Mouse (Mus musculus) MEL (cell line): Measurements from ENCODE around the gene Grk3. TPM values are rescaled to one million over a fixed set of nuclear protein-coding genes. Genes with fewer than 3 reads are reported as not detected.

Experiments used
- DNase-seq: peaks from one replicate; pipeline ENCODE4 v3.0.0; 2011; ENCODE audit warnings: low read depth, low spot score
- H3K27ac ChIP-seq: 2 replicates; pipeline ENCODE4 v1.5.1; 2012; ENCODE audit warnings: low read depth, mild to moderate bottlenecking, control low read depth, low read length, moderate library complexity; ENCODE audit not compliant: control insufficient read depth
- H3K27me3 ChIP-seq, 2 experiments: fragments of 150-350 bp in 1 of 2; sonication (generic) in 1 of 2; 2 replicates each; pipeline ENCODE4 v1.6.1; 2012; ENCODE audit warnings: low read length in 2 of 2, mild to moderate bottlenecking in 2 of 2, improper control_type of control experiment in 1 of 2, moderate library complexity in 1 of 2; ENCODE audit not compliant: insufficient read depth in 2 of 2, control insufficient read depth in 1 of 2
- H3K36me3 ChIP-seq, 2 experiments: 2 replicates each; pipeline ENCODE4 v1.6.1; 2012 to 2014; ENCODE audit warnings: low read length in 2 of 2, improper control_type of control experiment in 1 of 2, inconsistent platforms in 1 of 2, mild to moderate bottlenecking in 1 of 2; ENCODE audit not compliant: insufficient read depth in 2 of 2, control insufficient read depth in 1 of 2
- H3K4me1 ChIP-seq, 2 experiments: fragments of 150-350 bp in 1 of 2; sonication (generic) in 1 of 2; 2 replicates each; pipeline ENCODE4 v1.6.1; 2012; ENCODE audit warnings: low read length in 2 of 2, improper control_type of control experiment in 1 of 2, mild to moderate bottlenecking in 1 of 2; ENCODE audit not compliant: insufficient read depth in 2 of 2, control insufficient read depth in 1 of 2
- H3K4me3 ChIP-seq, 2 experiments: fragments of 150-350 bp in 1 of 2; sonication (generic) in 1 of 2; 2 replicates each; pipeline ENCODE4 v1.5.1; 2012; ENCODE audit warnings: low read depth in 2 of 2, low read length in 2 of 2, mild to moderate bottlenecking in 2 of 2, moderate library complexity in 2 of 2, control low read depth in 1 of 2, improper control_type of control experiment in 1 of 2; ENCODE audit not compliant: control insufficient read depth in 1 of 2, insufficient read depth in 1 of 2
- H3K79me2 ChIP-seq: 2 replicates; pipeline ENCODE4 v1.6.1; 2012; ENCODE audit warnings: mild to moderate bottlenecking, low read length, moderate library complexity; ENCODE audit not compliant: control insufficient read depth, poor library complexity, insufficient read depth
- H3K9ac ChIP-seq: 2 replicates; pipeline ENCODE4 v1.6.1; 2012; ENCODE audit warnings: low read depth, mild to moderate bottlenecking, control low read depth, low read length, moderate library complexity; ENCODE audit not compliant: control insufficient read depth, poor library complexity, severe bottlenecking
- H3K9me3 ChIP-seq: fragments of 150-350 bp; sonication (generic); replicated peaks from 2 replicates; pipeline ENCODE4 v1.6.1; 2012; ENCODE audit warnings: mild to moderate bottlenecking, low read length, improper control_type of control experiment, moderate library complexity; ENCODE audit not compliant: insufficient read depth
- CHD1 ChIP-seq: IDR thresholded peaks from 2 replicates; pipeline ENCODE4 v1.6.1; 2012; ENCODE audit warnings: low read depth, mild to moderate bottlenecking, inconsistent platforms, low read length, improper control_type of control experiment
- CHD2 ChIP-seq: IDR thresholded peaks from 2 replicates; pipeline ENCODE4 v1.6.1; 2011; ENCODE audit warnings: low read length, improper control_type of control experiment
- CTCF ChIP-seq, 3 experiments: IDR thresholded peaks in 2 of 3; conservative IDR thresholded peaks in 1 of 3; 2 replicates each; pipeline ENCODE4 v1.5.1; 2011 to 2012; ENCODE audit warnings: low read length in 3 of 3, low read depth in 2 of 3, mild to moderate bottlenecking in 2 of 3, improper control_type of control experiment in 1 of 3, inconsistent platforms in 1 of 3, mixed read lengths in 1 of 3, moderate library complexity in 1 of 3; ENCODE audit not compliant: control insufficient read depth in 1 of 3, insufficient read depth in 1 of 3, poor library complexity in 1 of 3, severe bottlenecking in 1 of 3
- E2F4 ChIP-seq: IDR thresholded peaks from 2 replicates; pipeline ENCODE4 v1.6.1; 2011; ENCODE audit warnings: low read depth, low read length, improper control_type of control experiment, borderline replicate concordance
- ELF1 ChIP-seq: IDR thresholded peaks from 2 replicates; pipeline ENCODE4 v1.6.1; 2014; ENCODE audit warnings: low read depth, mild to moderate bottlenecking, inconsistent platforms, low read length, improper control_type of control experiment, moderate library complexity
- EP300 ChIP-seq, 2 experiments: IDR thresholded peaks; 2 replicates each; pipeline ENCODE4 v1.6.1; 2011; ENCODE audit warnings: improper control_type of control experiment in 2 of 2, low read length in 2 of 2, low read depth in 1 of 2, mild to moderate bottlenecking in 1 of 2
- GABPA ChIP-seq: IDR thresholded peaks from 2 replicates; pipeline ENCODE4 v1.6.1; 2012; ENCODE audit warnings: low read depth, mild to moderate bottlenecking, inconsistent platforms, low read length, improper control_type of control experiment, moderate library complexity
- HCFC1 ChIP-seq: IDR thresholded peaks from 2 replicates; pipeline ENCODE4 v1.6.1; 2012; ENCODE audit warnings: low read depth, mild to moderate bottlenecking, inconsistent platforms, low read length, improper control_type of control experiment, moderate library complexity
- JUND ChIP-seq: IDR thresholded peaks from 2 replicates; pipeline ENCODE4 v1.6.1; 2011; ENCODE audit warnings: low read depth, mild to moderate bottlenecking, improper control_type of control experiment, low read length
- KAT2A ChIP-seq: conservative IDR thresholded peaks from 2 replicates; pipeline ENCODE4 v1.6.1; 2012; ENCODE audit warnings: low read depth, low read length, improper control_type of control experiment, inconsistent platforms
- MAFK ChIP-seq: IDR thresholded peaks from 2 replicates; pipeline ENCODE4 v1.6.1; 2011; ENCODE audit warnings: low read depth, mild to moderate bottlenecking, low read length, improper control_type of control experiment, borderline replicate concordance
- MAX ChIP-seq: IDR thresholded peaks from 2 replicates; pipeline ENCODE4 v1.6.1; 2011; ENCODE audit warnings: low read length, improper control_type of control experiment
- MEF2A ChIP-seq: IDR thresholded peaks from 2 replicates; pipeline ENCODE4 v1.6.1; 2014; ENCODE audit warnings: low read depth, mild to moderate bottlenecking, inconsistent platforms, low read length, improper control_type of control experiment; ENCODE audit not compliant: poor library complexity, insufficient replicate concordance, severe bottlenecking; ENCODE audit errors: extremely low read depth
- MYB ChIP-seq: IDR thresholded peaks from 2 replicates; pipeline ENCODE4 v1.6.1; 2011; ENCODE audit warnings: mild to moderate bottlenecking, low read depth, low read length, improper control_type of control experiment
- NELFE ChIP-seq: IDR thresholded peaks from 2 replicates; pipeline ENCODE4 v1.6.1; 2011; ENCODE audit warnings: low read depth, low read length, improper control_type of control experiment
- NRF1 ChIP-seq: IDR thresholded peaks from 2 replicates; pipeline ENCODE4 v1.6.1; 2014; ENCODE audit warnings: low read depth, mild to moderate bottlenecking, inconsistent platforms, low read length, improper control_type of control experiment, moderate library complexity; ENCODE audit not compliant: poor library complexity, insufficient read depth, severe bottlenecking
- POLR2AphosphoS2 ChIP-seq: IDR thresholded peaks from 2 replicates; pipeline ENCODE4 v1.6.1; 2011; ENCODE audit warnings: low read length, improper control_type of control experiment
- POLR2AphosphoS5 ChIP-seq: IDR thresholded peaks from 2 replicates; pipeline ENCODE4 v1.6.1; 2012; ENCODE audit warnings: low read depth, borderline replicate concordance, mild to moderate bottlenecking, inconsistent platforms, low read length, moderate library complexity, mixed read lengths
- RCOR1 ChIP-seq: IDR thresholded peaks from 2 replicates; pipeline ENCODE4 v1.6.1; 2012; ENCODE audit warnings: low read depth, mild to moderate bottlenecking, inconsistent platforms, low read length, improper control_type of control experiment
- SIN3A ChIP-seq: IDR thresholded peaks from 2 replicates; pipeline ENCODE4 v1.6.1; 2012; ENCODE audit warnings: low read length, improper control_type of control experiment, inconsistent platforms
- UBTF ChIP-seq: IDR thresholded peaks from 2 replicates; pipeline ENCODE4 v1.6.1; 2012; ENCODE audit warnings: low read depth, mild to moderate bottlenecking, inconsistent platforms, low read length, improper control_type of control experiment, moderate library complexity, borderline replicate concordance; ENCODE audit not compliant: insufficient read depth
- USF1 ChIP-seq: IDR thresholded peaks from 2 replicates; pipeline ENCODE4 v1.6.1; 2014; ENCODE audit warnings: low read depth, mild to moderate bottlenecking, inconsistent platforms, low read length, improper control_type of control experiment, moderate library complexity
- ZC3H11A ChIP-seq: IDR thresholded peaks from 2 replicates; pipeline ENCODE4 v1.6.1; 2012; ENCODE audit warnings: low read depth, mild to moderate bottlenecking, inconsistent platforms, low read length, improper control_type of control experiment
- ZKSCAN1 ChIP-seq: IDR thresholded peaks from 2 replicates; pipeline ENCODE4 v1.6.1; 2012; ENCODE audit warnings: low read depth, mild to moderate bottlenecking, inconsistent platforms, low read length, improper control_type of control experiment, moderate library complexity
- ZNF384 ChIP-seq: IDR thresholded peaks from 2 replicates; pipeline ENCODE4 v1.6.1; 2012; ENCODE audit warnings: low read depth, mild to moderate bottlenecking, inconsistent platforms, low read length, improper control_type of control experiment
- polyA plus RNA-seq, 2 experiments: library from polyadenylated mRNA; stranded (reverse) in 1 of 2; unstranded in 1 of 2; fragments of >175 nt in 1 of 2; fragments of >200 nt in 1 of 2; gene quantifications; 2 replicates each; pipeline versions ENCODE4 v1.2.1 to v1.2.4; 2012; ENCODE audit warnings: low replicate concordance in 2 of 2, low read depth in 1 of 2; ENCODE audit not compliant: insufficient read length in 2 of 2, insufficient read depth in 1 of 2, missing spikeins in 1 of 2
- total RNA-seq: library from RNA; depleted of rRNA; stranded (reverse); fragments of 300-350 nt; gene quantifications from 2 replicates; pipeline ENCODE4 v1.2.3, GENCODE M21; 2012

The Grk3 gene
- total and polyA plus RNA-seq, 3 experiments, result not detected

DNA sequence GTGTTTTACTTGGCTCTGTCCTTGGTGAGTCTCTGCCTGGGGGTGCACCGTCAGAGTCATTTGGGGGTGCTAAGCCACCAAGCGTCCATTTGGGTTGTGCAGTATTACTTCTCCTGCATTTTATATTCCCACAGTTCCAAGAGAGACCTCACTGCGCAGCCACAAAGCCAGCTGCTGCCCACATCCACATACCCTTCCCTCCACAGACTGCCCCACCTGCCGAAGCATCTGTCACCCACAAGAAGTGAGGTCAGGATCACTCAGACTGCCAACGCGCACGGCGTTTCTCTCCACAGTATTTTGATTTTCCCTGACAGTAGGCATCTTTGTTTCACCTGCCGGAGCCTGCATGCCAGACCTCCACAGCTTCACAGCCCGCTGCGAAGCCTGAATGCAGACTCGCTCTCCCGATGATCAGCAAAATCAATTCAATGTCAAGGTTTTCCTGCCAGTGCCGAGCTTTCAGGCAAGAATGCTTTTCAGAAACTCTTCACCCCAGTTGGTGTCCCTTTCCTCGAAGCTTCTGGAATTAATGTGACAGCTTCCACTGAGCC, 15.7 kb upstream of the Grk3 start:
- Histone ChIP-seq H3K36me3 (no peaks in the 10 kb centered on the region), H3K79me2 (no peaks in the 10 kb centered on the region)
- no peak for TF ChIP-seq SIN3A
- no peak for TF ChIP-seq E2F4
- no peak for TF ChIP-seq ZNF384
- no peak for TF ChIP-seq POLR2AphosphoS5
- no peak for TF ChIP-seq ZC3H11A
- no peak for TF ChIP-seq NELFE
- no peak for TF ChIP-seq MYB
- TF ChIP-seq USF1, result no peak
- no peak for TF ChIP-seq CTCF (IDR thresholded peaks at IDR 0.05 in 2 of 3, conservative IDR thresholded peaks at IDR 0.05 in 1 of 3; ENCODE audit: control insufficient read depth in 1 of 3, insufficient read depth in 1 of 3, low read depth in 2 of 3, low read length in 3 of 3, poor library complexity in 1 of 3, severe bottlenecking in 1 of 3)
- no peak for TF ChIP-seq GABPA
- TF ChIP-seq JUND, result no peak

DNA sequence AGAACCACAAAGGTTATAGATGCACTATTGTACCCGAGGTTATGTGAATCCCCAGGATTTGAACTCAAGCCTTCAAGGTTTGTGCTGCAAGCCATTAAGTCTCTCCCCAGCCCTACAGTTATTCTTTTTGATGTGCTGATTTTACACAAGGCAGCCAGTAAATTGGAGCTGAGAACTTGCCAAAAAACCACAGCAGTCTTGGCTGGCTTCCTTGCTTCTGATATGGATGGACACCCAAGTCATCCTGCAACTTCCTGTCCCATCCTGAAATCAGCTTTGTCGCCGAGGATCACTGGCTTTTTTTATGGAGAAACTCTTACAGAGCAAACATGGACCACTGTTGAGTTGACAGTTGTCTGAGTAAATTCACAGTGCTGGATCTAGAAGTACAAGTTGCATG, 14.5 kb upstream of the Grk3 start:
- H3K4me3 ChIP-seq, result no peak overlapping the region
- DNase-seq, result no peak
- no peaks in the 10 kb centered on the region for H3K4me1 ChIP-seq
- H3K27me3 ChIP-seq, result no peaks in the 10 kb centered on the region
- H3K9ac ChIP-seq, result no peak overlapping the region
- H3K79me2 ChIP-seq, result no peaks in the 10 kb centered on the region
- no peak overlapping the region for H3K27ac ChIP-seq
- H3K9me3 ChIP-seq, result no peaks in the 10 kb centered on the region
- TF ChIP-seq RCOR1 (no peak), HCFC1 (no peak), CHD2 (no peak), CHD1 (no peak), MAFK (no peak), KAT2A (no peak), ZKSCAN1 (no peak), MAX (no peak), MEF2A (no peak), ZNF384 (no peak), POLR2AphosphoS2 (no peak), UBTF (no peak), ELF1 (no peak), ZC3H11A (no peak), EP300 (IDR thresholded peaks at IDR 0.05; ENCODE audit: low read depth in 1 of 2, low read length in 2 of 2) (no peak), JUND (no peak), NRF1 (no peak)
- no peaks in the 10 kb centered on the region for H3K36me3 ChIP-seq

More for the DNA sequence above, 15.7 kb upstream of the Grk3 start:
- no peaks in the 10 kb centered on the region for H3K9me3 ChIP-seq
- no peak overlapping the region for H3K9ac ChIP-seq
- H3K4me3 ChIP-seq, result no peak overlapping the region
- no peak for DNase-seq
- H3K27me3 ChIP-seq, result no peaks in the 10 kb centered on the region
- H3K27ac ChIP-seq, result no peak overlapping the region
- no peaks in the 10 kb centered on the region for H3K4me1 ChIP-seq
